Mouse (Mus musculus) heart, embryonic 14.5 days (tissue): Measurements from ENCODE around the gene Gm10097. TPM values are rescaled to one million over a fixed set of nuclear protein-coding genes. Genes with fewer than 3 reads are reported as not detected.

Experiments used
- ATAC-seq: fragments of 200-750 bp; cut with Nextera tagmentation; 2 replicates; pipeline ENCODE4 v1.8.0; 2017; ENCODE audit warnings: low read depth, moderate TSS enrichment; ENCODE audit not compliant: insufficient number of reproducible peaks, insufficient read depth, low FRiP score
- H3K27ac ChIP-seq, 2 experiments: fragments of 200-500 bp in 1 of 2; fragments of 300-500 bp in 1 of 2; sonication (generic) in 1 of 2; replicated peaks in 1 of 2; 2 replicates each; pipeline ENCODE4 v1.5.1; 2012 to 2014; ENCODE audit warnings: low read depth in 2 of 2, low read length in 2 of 2, control low read depth in 1 of 2, mild to moderate bottlenecking in 1 of 2, mixed read lengths in 1 of 2; ENCODE audit not compliant: control insufficient read depth in 1 of 2, insufficient read depth in 1 of 2
- H3K27me3 ChIP-seq: fragments of 300-500 bp; sonication (generic); 2 replicates; pipeline ENCODE4 v1.6.1; 2014; ENCODE audit warnings: mild to moderate bottlenecking, low read length, control low read depth; ENCODE audit not compliant: control insufficient read depth, insufficient read depth
- H3K36me3 ChIP-seq: fragments of 300-500 bp; sonication (generic); 2 replicates; pipeline ENCODE4 v1.6.1; 2014; ENCODE audit warnings: mild to moderate bottlenecking, control low read depth, low read length, mixed read lengths; ENCODE audit not compliant: control insufficient read depth, insufficient read depth
- H3K4me1 ChIP-seq, 2 experiments: fragments of 200-500 bp in 1 of 2; fragments of 300-500 bp in 1 of 2; sonication (generic) in 1 of 2; 2 replicates each; pipeline ENCODE4 v1.6.1; 2012 to 2014; ENCODE audit warnings: low read length in 2 of 2, control low read depth in 1 of 2, mixed read lengths in 1 of 2; ENCODE audit not compliant: control insufficient read depth in 2 of 2, insufficient read depth in 2 of 2
- H3K4me2 ChIP-seq: fragments of 300-500 bp; sonication (generic); 2 replicates; pipeline ENCODE4 v1.6.1; 2014; ENCODE audit warnings: mild to moderate bottlenecking, low read length
- H3K4me3 ChIP-seq, 2 experiments: fragments of 200-500 bp in 1 of 2; fragments of 300-500 bp in 1 of 2; sonication (generic) in 1 of 2; 2 replicates each; pipeline ENCODE4 v1.5.1; 2012 to 2014; ENCODE audit warnings: low read length in 2 of 2, mild to moderate bottlenecking in 2 of 2, control low read depth in 1 of 2, low read depth in 1 of 2, moderate library complexity in 1 of 2; ENCODE audit not compliant: control insufficient read depth in 1 of 2, insufficient read depth in 1 of 2
- H3K9ac ChIP-seq: fragments of 300-500 bp; sonication (generic); 2 replicates; pipeline ENCODE4 v1.6.1; 2014; ENCODE audit warnings: mild to moderate bottlenecking, low read length
- H3K9me3 ChIP-seq: fragments of 300-500 bp; sonication (generic); 2 replicates; pipeline ENCODE4 v1.6.1; 2016; ENCODE audit warnings: low read length, control low read depth; ENCODE audit not compliant: control insufficient read depth
- WGBS: fragments of 180-500 bp; shearing (Covaris S2); extraction: QIAGEN DNeasy Blood & Tissue Kit; methylation state at CpG from one replicate; pipeline ENCODE4 v1.1.7; 2014; 5-methylcytosine and 5-hydroxymethylcytosine counted together
- polyA plus RNA-seq: library from polyadenylated mRNA; unstranded; fragments of >200 nt; fragmentation: Nextera tagmentation; extraction: Ambion mirVana; gene quantifications from 2 replicates; pipeline ENCODE4 v1.2.1, GENCODE M21; 2014

Gene Gm10097
- polyA plus RNA-seq, 1 experiment from 2014 or later = 0.53 TPM

- no peak for ATAC-seq
- no peaks in the 10 kb centered on the region for H3K27me3 ChIP-seq
- H3K36me3 ChIP-seq = peaks cover 36% of the 10 kb centered on the region
- no peaks in the 10 kb centered on the region for H3K9me3 ChIP-seq
- WGBS = 83% methylated on average over 6 of the region's 6 CpGs
- no peak overlapping the region for H3K4me2 ChIP-seq
- peaks cover 0 to 2% of the 10 kb centered on the region in 2 experiments; a peak in 1 of 4 replicates for H3K4me1 ChIP-seq
- no peak overlapping the region for H3K27ac ChIP-seq
- no peak overlapping the region for H3K4me3 ChIP-seq
- H3K9ac ChIP-seq = no peak overlapping the region
Measured at GRCm38 (mm10) chr10:5083716-5084115, 14.7 kb downstream of the Gm10097 start.

DNA sequence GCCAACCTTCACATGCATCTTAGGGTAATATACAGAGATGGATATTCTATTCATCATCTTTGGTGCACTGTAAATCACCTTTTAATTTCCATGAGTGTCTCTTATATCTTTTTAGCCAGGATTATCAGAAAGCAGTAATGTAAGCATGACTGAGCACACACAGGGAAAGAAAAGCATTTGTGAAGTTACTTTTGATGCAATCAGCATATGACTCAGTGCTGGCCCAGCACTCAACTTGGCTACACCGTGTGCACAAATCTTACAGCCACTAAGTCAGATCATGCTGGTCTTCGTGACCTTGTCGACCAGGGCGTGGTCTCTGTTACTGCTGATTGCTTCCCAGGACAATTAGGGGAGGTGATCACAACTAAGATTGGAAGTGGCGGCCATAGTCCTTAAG, 16.8 kb downstream of the Gm10097 start:
- no peak overlapping the region for H3K9ac ChIP-seq
- 80% methylated on average over 5 of the region's 5 CpGs for WGBS
- no peak for ATAC-seq

GRCm38 (mm10) chr10:5086329-5086728, 17.3 kb downstream of the Gm10097 start:
- Histone ChIP-seq H3K36me3 (peaks cover 37% of the 10 kb centered on the region), H3K9me3 (no peaks in the 10 kb centered on the region), H3K4me1 (no peaks in the 10 kb centered on the region), H3K4me3 (no peak overlapping the region), H3K9ac (no peak overlapping the region), H3K4me2 (no peak overlapping the region), H3K27me3 (no peaks in the 10 kb centered on the region), H3K27ac (no peak overlapping the region)
- ATAC-seq = no peak
- WGBS = 82% methylated on average over 6 of the region's 6 CpGs

More for the DNA sequence above, 16.8 kb downstream of the Gm10097 start:
- H3K9me3 ChIP-seq = no peaks in the 10 kb centered on the region
- peaks cover 37% of the 10 kb centered on the region for H3K36me3 ChIP-seq
- no peak overlapping the region for H3K4me3 ChIP-seq
- no peak overlapping the region for H3K4me2 ChIP-seq
- H3K27ac ChIP-seq = no peak overlapping the region
- H3K4me1 ChIP-seq = no peaks in the 10 kb centered on the region
- H3K27me3 ChIP-seq = no peaks in the 10 kb centered on the region

GRCm38 (mm10) chr10:5087336-5087735, 18.3 kb downstream of the Gm10097 start:
- Histone ChIP-seq H3K4me3 (no peak overlapping the region), H3K4me2 (no peak overlapping the region), H3K27ac (no peak overlapping the region), H3K4me1 (no peaks in the 10 kb centered on the region), H3K36me3 (peaks cover 37% of the 10 kb centered on the region), H3K9ac (no peak overlapping the region), H3K9me3 (no peaks in the 10 kb centered on the region), H3K27me3 (no peaks in the 10 kb centered on the region)
- no peak for ATAC-seq
- WGBS = 80% methylated on average over 7 of the region's 7 CpGs

DNA sequence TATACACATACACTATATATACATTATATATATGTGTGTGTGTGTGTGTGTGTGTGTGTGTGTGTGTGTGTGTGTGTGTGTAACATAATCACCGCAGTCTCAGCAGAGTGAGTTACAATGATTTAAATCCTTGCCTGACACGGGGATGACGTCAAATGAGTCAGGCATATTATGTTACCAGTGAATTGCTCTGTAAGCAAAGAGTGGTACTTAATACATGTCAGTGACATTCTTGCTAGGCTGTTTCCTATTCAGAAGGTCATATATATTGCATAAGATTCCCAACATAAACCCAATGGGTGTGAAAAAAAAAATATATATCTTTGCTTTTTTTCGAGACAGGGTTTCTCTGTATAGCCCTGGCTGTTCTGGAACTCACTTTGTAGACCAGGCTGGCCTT, 20.1 kb downstream of the Gm10097 start:
- Histone ChIP-seq H3K36me3 (peaks cover 30% of the 10 kb centered on the region), H3K4me2 (no peak overlapping the region), H3K9ac (no peak overlapping the region), H3K4me1 (no peaks in the 10 kb centered on the region), H3K27me3 (no peaks in the 10 kb centered on the region), H3K4me3 (no peak overlapping the region), H3K27ac (no peak overlapping the region), H3K9me3 (no peaks in the 10 kb centered on the region)
- ATAC-seq = no peak
- 86% methylated on average over 4 of the region's 4 CpGs for WGBS

- Histone ChIP-seq H3K9me3 (no peaks in the 10 kb centered on the region), H3K27ac (no peak overlapping the region), H3K4me1 (no peaks in the 10 kb centered on the region), H3K36me3 (peaks cover 43% of the 10 kb centered on the region), H3K27me3 (no peaks in the 10 kb centered on the region), H3K4me3 (no peak overlapping the region), H3K9ac (no peak overlapping the region), H3K4me2 (no peak overlapping the region)
- WGBS = 81% methylated on average over 10 of the region's 10 CpGs
- no peak for ATAC-seq
Measured at GRCm38 (mm10) chr10:5096996-5097753, 28.2 kb downstream of the Gm10097 start.

DNA sequence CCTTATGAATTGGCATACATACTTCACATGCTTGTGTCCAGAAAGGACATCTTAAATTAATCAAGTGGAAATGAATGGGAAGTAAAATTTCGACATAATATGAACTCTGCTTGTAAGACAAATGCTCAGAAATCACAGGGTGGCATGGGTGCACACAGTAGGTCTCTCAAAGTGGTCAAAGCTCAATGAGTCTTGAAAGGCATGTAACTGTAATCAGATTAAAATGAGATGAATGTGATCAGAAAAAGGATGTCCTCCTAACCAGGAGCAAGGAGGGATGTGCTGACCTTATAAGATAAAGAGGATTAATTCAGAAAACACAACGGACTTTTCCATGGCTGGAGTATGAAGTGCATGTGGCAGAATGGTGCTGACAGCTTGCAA, 28.8 kb downstream of the Gm10097 start:
- 74% methylated on average over 2 of the region's 2 CpGs for WGBS
- Histone ChIP-seq H3K27me3 (no peaks in the 10 kb centered on the region), H3K4me2 (no peak overlapping the region), H3K9me3 (no peaks in the 10 kb centered on the region), H3K4me1 (no peaks in the 10 kb centered on the region), H3K9ac (no peak overlapping the region), H3K4me3 (no peak overlapping the region), H3K27ac (no peak overlapping the region), H3K36me3 (peaks cover 48% of the 10 kb centered on the region)
- no peak for ATAC-seq

DNA sequence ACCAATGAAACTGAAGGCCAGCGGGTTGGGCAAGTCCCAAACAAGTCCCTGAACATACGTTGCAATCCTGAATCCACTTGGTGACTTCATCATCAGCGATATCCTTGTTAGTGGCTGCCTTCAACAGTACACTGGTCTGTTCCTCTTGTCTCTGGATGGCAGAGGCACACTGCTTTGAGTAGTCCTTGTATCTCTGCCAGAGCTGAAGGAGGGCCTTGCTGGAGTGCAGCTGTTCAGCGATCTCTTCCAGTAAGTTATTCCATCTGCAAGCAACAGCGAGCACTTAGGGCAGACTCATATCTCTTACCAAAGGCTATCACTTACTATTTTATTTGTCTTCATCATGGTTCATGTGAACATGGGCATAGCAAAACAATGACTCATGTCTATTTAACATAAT, 41.8 kb downstream of the Gm10097 start:
- H3K4me2 ChIP-seq = no peak overlapping the region
- WGBS = 78% methylated on average over 5 of the region's 5 CpGs

More for the DNA sequence above, 41.8 kb downstream of the Gm10097 start:
- ATAC-seq = no peak
- H3K27ac ChIP-seq = no peak overlapping the region
- no peaks in the 10 kb centered on the region for H3K4me1 ChIP-seq
- no peaks in the 10 kb centered on the region for H3K27me3 ChIP-seq
- H3K36me3 ChIP-seq = peaks cover 89% of the 10 kb centered on the region
- no peak overlapping the region for H3K9ac ChIP-seq
- no peak overlapping the region for H3K4me3 ChIP-seq
- H3K9me3 ChIP-seq = no peaks in the 10 kb centered on the region
